8 mouse cellular contexts compared by ENCODE assay signal in genomic region chr5:136136292-136136990, GRCm38 (mm10). TPM values are rescaled to one million over a fixed set of nuclear protein-coding genes. Genes with fewer than 3 reads are reported as not detected.
DNase-seq lines count a peak whose midpoint lies in the region; ATAC-seq and TF ChIP-seq lines count a peak whose summit lies in the region.

No protein-coding gene starts in this region.

- TF ChIP-seq POLR2A in bone marrow macrophage, adult 2 months (IDR thresholded peaks at IDR 0.05; ENCODE audit: borderline replicate concordance, low read depth, low read length), result no peak

- WGBS in hindbrain, embryonic 13.5 days, result 13% methylated on average over 20 of the region's 20 CpGs
- 8% methylated on average over 20 of the region's 20 CpGs for whole genome bisulfite sequencing in midbrain, embryonic 15.5 days

- no peaks in the 10 kb centered on the region for H3K27me3 ChIP-seq in hindbrain, embryonic 13.5 days
- no peaks in the 10 kb centered on the region for H3K27me3 ChIP-seq in midbrain, embryonic 15.5 days (replicated peaks)

- H3K9me3 ChIP-seq in hindbrain, embryonic 13.5 days, result no peaks in the 10 kb centered on the region
- no peaks in the 10 kb centered on the region for H3K9me3 ChIP-seq in midbrain, embryonic 15.5 days

- H3K9ac ChIP-seq in hindbrain, embryonic 13.5 days, result peak overlapping the region; percentile 85
- peak overlapping the region; percentile 71 for H3K9ac ChIP-seq in midbrain, embryonic 15.5 days

- peaks cover 34% of the 10 kb centered on the region for H3K4me1 ChIP-seq in bone marrow macrophage, adult 2 months (ENCODE audit: control insufficient read depth, insufficient read depth, low read length)
- peaks cover 25% of the 10 kb centered on the region for H3K4me1 ChIP-seq in hindbrain, embryonic 13.5 days (replicated peaks)
- peaks cover 27% of the 10 kb centered on the region for H3K4me1 ChIP-seq in midbrain, embryonic 15.5 days

- H3K36me3 ChIP-seq in hindbrain, embryonic 13.5 days, result peaks cover 60% of the 10 kb centered on the region
- peaks cover 11% of the 10 kb centered on the region for H3K36me3 ChIP-seq in midbrain, embryonic 15.5 days (replicated peaks)

- H3K27ac ChIP-seq in layer of hippocampus, adult 2 months, result peak overlapping the region; percentile 81
- peak overlapping the region; percentile 44 for H3K27ac ChIP-seq in bone marrow macrophage, adult 2 months (ENCODE audit: insufficient read depth, low read depth, low read length)
- peak overlapping the region; percentile 61; the same call in 1 of the 2 replicates for H3K27ac ChIP-seq in hindbrain, embryonic 13.5 days
- H3K27ac ChIP-seq in midbrain, embryonic 15.5 days, result peak overlapping the region; percentile 51; the same call in 1 of the 2 replicates

- no peak for TF ChIP-seq CTCF in layer of hippocampus, adult 2 months (conservative IDR thresholded peaks at IDR 0.05)
- TF ChIP-seq CTCF in bone marrow macrophage, adult 2 months (IDR thresholded peaks at IDR 0.05; ENCODE audit: low read depth, low read length), result no peak

- H3K4me2 ChIP-seq in hindbrain, embryonic 13.5 days, result peak overlapping the region; percentile 85
- H3K4me2 ChIP-seq in midbrain, embryonic 15.5 days, result peak overlapping the region; percentile 84

- no peak for DNase-seq in layer of hippocampus, adult 2 months (ENCODE audit: low spot score in 2 of 2)
- DNase-seq in layer of hippocampus, postnatal 36 days, result no peak
- no peak for DNase-seq in right cerebral cortex, postnatal 10 days (ENCODE audit: low spot score in 2 of 2)
- no peak for DNase-seq in layer of hippocampus, postnatal 25 days (ENCODE audit: extremely low spot score in 1 of 2, low spot score in 1 of 2)

- ATAC-seq in hindbrain, embryonic 13.5 days (ENCODE audit: low FRiP score), result no peak
- peak; percentile 18; the same call in 1 of the 2 replicates for ATAC-seq in midbrain, embryonic 15.5 days (replicated peaks)
- ATAC-seq in megakaryocyte-erythroid progenitor cell, adult 5-6 weeks (replicated peaks; ENCODE audit: low FRiP score, low TSS enrichment, poor library complexity, severe bottlenecking), result no peak; the same call in 1 of the 2 replicates

- H3K4me3 ChIP-seq in layer of hippocampus, adult 2 months, result peak overlapping the region; percentile 73
- peak overlapping the region; percentile 78 for H3K4me3 ChIP-seq in bone marrow macrophage, adult 2 months (ENCODE audit: insufficient read depth, low read length)
- peak overlapping the region; percentile 62 for H3K4me3 ChIP-seq in hindbrain, embryonic 13.5 days
- H3K4me3 ChIP-seq in midbrain, embryonic 15.5 days, result peak overlapping the region; percentile 79

RNA-seq across cellular contexts. Expression of gene Alkbh4, which starts 0.5 kb away (rescaled TPM):
- 10 to 100 TPM; 10.1 to 11.6 TPM for total RNA-seq in layer of hippocampus, adult 2 months (2021)
- total RNA-seq in layer of hippocampus, postnatal 36 days (2021), result 10 to 100 TPM in 1 of 2 experiments, 1 to 10 TPM in 1; 9.8 to 10.2 TPM
- 9.6 and 10.4 TPM in 2 replicates for polyA plus RNA-seq in bone marrow macrophage, adult 2 months (2012; ENCODE audit: insufficient read depth, insufficient read length, missing spikeins)
- 24.6 and 26.9 TPM in 2 replicates for polyA plus RNA-seq in hindbrain, embryonic 13.5 days (2015; fragmentation: Nextera tagmentation; extraction: Ambion mirVana)
- polyA plus RNA-seq in midbrain, embryonic 15.5 days (2015; fragmentation: Nextera tagmentation; extraction: Ambion mirVana), result 22.3 and 22.8 TPM in 2 replicates
- 10 to 100 TPM; 10.1 to 12.0 TPM for total RNA-seq in layer of hippocampus, postnatal 25 days (2021)
- total RNA-seq in megakaryocyte-erythroid progenitor cell, adult 5-6 weeks (2014; fragmentation: Nextera tagmentation), result 12.1 and 19.2 TPM in 2 replicates
- total RNA-seq in megakaryocyte-erythroid progenitor cell, adult 5-6 weeks (2017), result 8.1 and 8.5 TPM in 2 replicates

RNA-seq across cellular contexts. Expression of gene Lrwd1, which starts 0.6 kb away (rescaled TPM):
- 10 to 100 TPM; 15.7 to 16.9 TPM for total RNA-seq in layer of hippocampus, adult 2 months (2021)
- 10 to 100 TPM; 14.5 to 17.3 TPM for total RNA-seq in layer of hippocampus, postnatal 36 days (2021)
- 30.5 and 36.4 TPM in 2 replicates for polyA plus RNA-seq in bone marrow macrophage, adult 2 months (2012; ENCODE audit: insufficient read depth, insufficient read length, missing spikeins)
- 27.7 and 28.2 TPM in 2 replicates for polyA plus RNA-seq in hindbrain, embryonic 13.5 days (2015; fragmentation: Nextera tagmentation; extraction: Ambion mirVana)
- 28.6 and 30.7 TPM in 2 replicates for polyA plus RNA-seq in midbrain, embryonic 15.5 days (2015; fragmentation: Nextera tagmentation; extraction: Ambion mirVana)
- total RNA-seq in layer of hippocampus, postnatal 25 days (2021), result 10 to 100 TPM; 11.9 to 15.9 TPM
- 64.7 and 67.4 TPM in 2 replicates for total RNA-seq in megakaryocyte-erythroid progenitor cell, adult 5-6 weeks (2014; fragmentation: Nextera tagmentation)
- 47.7 and 49.6 TPM in 2 replicates for total RNA-seq in megakaryocyte-erythroid progenitor cell, adult 5-6 weeks (2017)

RNA-seq across cellular contexts. Expression of gene Polr2j, which starts 20.0 kb away (rescaled TPM):
- 10 to 100 TPM; 67.6 to 77.3 TPM for total RNA-seq in layer of hippocampus, adult 2 months (2021)
- total RNA-seq in layer of hippocampus, postnatal 36 days (2021), result 10 to 100 TPM; 64.0 to 75.6 TPM
- 82.8 and 86.7 TPM in 2 replicates for polyA plus RNA-seq in bone marrow macrophage, adult 2 months (2012; ENCODE audit: insufficient read depth, insufficient read length, missing spikeins)
- 231 and 236 TPM in 2 replicates for polyA plus RNA-seq in hindbrain, embryonic 13.5 days (2015; fragmentation: Nextera tagmentation; extraction: Ambion mirVana)
- polyA plus RNA-seq in midbrain, embryonic 15.5 days (2015; fragmentation: Nextera tagmentation; extraction: Ambion mirVana), result 196 and 200 TPM in 2 replicates
- 10 to 100 TPM; 72.0 to 86.0 TPM for total RNA-seq in layer of hippocampus, postnatal 25 days (2021)
- total RNA-seq in megakaryocyte-erythroid progenitor cell, adult 5-6 weeks (2014; fragmentation: Nextera tagmentation), result 227 and 248 TPM in 2 replicates
- 163 and 177 TPM in 2 replicates for total RNA-seq in megakaryocyte-erythroid progenitor cell, adult 5-6 weeks (2017)

RNA-seq across cellular contexts. Expression of gene Orai2, which starts 34.1 kb away (rescaled TPM):
- total RNA-seq in layer of hippocampus, adult 2 months (2021), result 100 to 1,000 TPM; 148 to 150 TPM
- total RNA-seq in layer of hippocampus, postnatal 36 days (2021), result 100 to 1,000 TPM; 144 to 145 TPM
- polyA plus RNA-seq in bone marrow macrophage, adult 2 months (2012; ENCODE audit: insufficient read depth, insufficient read length, missing spikeins), result 18.1 and 20.2 TPM in 2 replicates
- polyA plus RNA-seq in hindbrain, embryonic 13.5 days (2015; fragmentation: Nextera tagmentation; extraction: Ambion mirVana), result 33.5 and 34.0 TPM in 2 replicates
- polyA plus RNA-seq in midbrain, embryonic 15.5 days (2015; fragmentation: Nextera tagmentation; extraction: Ambion mirVana), result 52.0 and 53.2 TPM in 2 replicates
- 100 to 1,000 TPM; 136 to 151 TPM for total RNA-seq in layer of hippocampus, postnatal 25 days (2021)
- 14.5 and 20.3 TPM in 2 replicates for total RNA-seq in megakaryocyte-erythroid progenitor cell, adult 5-6 weeks (2014; fragmentation: Nextera tagmentation)
- 10.1 and 23.9 TPM in 2 replicates for total RNA-seq in megakaryocyte-erythroid progenitor cell, adult 5-6 weeks (2017)

RNA-seq across cellular contexts. Expression of gene Rasa4, which starts 52.7 kb away (rescaled TPM):
- 1 to 10 TPM; 2.9 to 4.2 TPM for total RNA-seq in layer of hippocampus, adult 2 months (2021)
- total RNA-seq in layer of hippocampus, postnatal 36 days (2021), result 1 to 10 TPM; 2.2 to 3.2 TPM
- polyA plus RNA-seq in bone marrow macrophage, adult 2 months (2012; ENCODE audit: insufficient read depth, insufficient read length, missing spikeins), result 273 and 311 TPM in 2 replicates
- polyA plus RNA-seq in hindbrain, embryonic 13.5 days (2015; fragmentation: Nextera tagmentation; extraction: Ambion mirVana), result 16.2 and 17.3 TPM in 2 replicates
- 22.0 and 22.8 TPM in 2 replicates for polyA plus RNA-seq in midbrain, embryonic 15.5 days (2015; fragmentation: Nextera tagmentation; extraction: Ambion mirVana)
- 1 to 10 TPM; 2.5 to 3.4 TPM for total RNA-seq in layer of hippocampus, postnatal 25 days (2021)
- 3.9 and 5.2 TPM in 2 replicates for total RNA-seq in megakaryocyte-erythroid progenitor cell, adult 5-6 weeks (2014; fragmentation: Nextera tagmentation)
- total RNA-seq in megakaryocyte-erythroid progenitor cell, adult 5-6 weeks (2017), result 1.7 and 2.1 TPM in 2 replicates
